Mouse (Mus musculus) liver, embryonic 16.5 days (tissue): Measurements from ENCODE around the gene Gad2. TPM values are rescaled to one million over a fixed set of nuclear protein-coding genes. Genes with fewer than 3 reads are reported as not detected.

ENCODE experiments used
- ATAC-seq: fragments of 200-750 bp; cut with Nextera tagmentation; 2 replicates; pipeline ENCODE4 v1.8.0; 2017; ENCODE audit warnings: low read depth, mild to moderate bottlenecking, moderate number of reproducible peaks, moderate library complexity
- H3K27ac ChIP-seq: fragments of 300-500 bp; sonication (generic); 2 replicates; pipeline ENCODE4 v1.5.1; 2014; ENCODE audit warnings: mild to moderate bottlenecking, low read length
- H3K27me3 ChIP-seq: fragments of 300-500 bp; sonication (generic); 2 replicates; pipeline ENCODE4 v1.6.1; 2014; ENCODE audit warnings: low read depth, low read length, mixed read lengths; ENCODE audit not compliant: control insufficient read depth, insufficient read depth
- H3K36me3 ChIP-seq: fragments of 300-500 bp; sonication (generic); 2 replicates; pipeline ENCODE4 v1.6.1; 2014; ENCODE audit warnings: mild to moderate bottlenecking; ENCODE audit not compliant: control insufficient read depth, insufficient read depth
- H3K4me1 ChIP-seq: fragments of 300-500 bp; sonication (generic); 2 replicates; pipeline ENCODE4 v1.6.1; 2014; ENCODE audit warnings: low read depth, low read length, mixed read lengths; ENCODE audit not compliant: control insufficient read depth
- H3K4me2 ChIP-seq: fragments of 300-500 bp; sonication (generic); 2 replicates; pipeline ENCODE4 v1.6.1; 2014; ENCODE audit warnings: low read depth, low read length, mixed read lengths
- H3K4me3 ChIP-seq: fragments of 300-500 bp; sonication (generic); 2 replicates; pipeline ENCODE4 v1.5.1; 2014; ENCODE audit warnings: low read depth, mild to moderate bottlenecking, low read length
- H3K9ac ChIP-seq: fragments of 300-500 bp; sonication (generic); 2 replicates; pipeline ENCODE4 v1.6.1; 2014; ENCODE audit warnings: low read depth, low read length
- H3K9me3 ChIP-seq: fragments of 300-500 bp; sonication (generic); replicated peaks from 2 replicates; pipeline ENCODE4 v1.6.1; 2016; ENCODE audit warnings: low read length; ENCODE audit not compliant: control insufficient read depth
- WGBS: fragments of 180-500 bp; shearing (Covaris S2); extraction: QIAGEN DNeasy Blood & Tissue Kit; methylation state at CpG from one replicate; pipeline ENCODE4 v1.1.7; 2014; ENCODE audit not compliant: insufficient replicate concordance; 5-methylcytosine and 5-hydroxymethylcytosine counted together
- polyA plus RNA-seq: library from polyadenylated mRNA; unstranded; fragments of >200 nt; fragmentation: Nextera tagmentation; extraction: Ambion mirVana; gene quantifications from 2 replicates; pipeline ENCODE4 v1.2.1, GENCODE M21; 2015

Gene Gad2
- polyA plus RNA-seq, 1 experiment from 2014 or later, result not detected

DNA sequence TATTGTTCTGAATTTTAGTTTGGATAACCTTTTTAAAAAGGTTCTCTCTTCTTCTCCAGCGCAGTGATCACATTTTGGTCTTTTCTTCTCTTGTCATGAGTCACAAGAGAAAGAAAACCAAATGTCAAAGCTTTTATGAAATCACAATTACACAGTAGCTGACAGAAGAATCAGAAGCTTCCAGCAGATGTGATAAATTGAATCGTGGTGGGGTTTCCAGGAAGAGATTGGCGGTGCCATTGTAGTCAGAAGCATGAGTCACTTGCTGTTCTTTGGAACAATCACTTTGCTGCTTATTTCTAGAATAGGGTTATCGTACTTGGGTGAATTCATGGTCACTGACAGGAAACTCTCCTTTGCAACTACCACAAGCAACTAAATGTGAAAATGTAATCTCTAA lies 57.9 kb downstream of the Gad2 start:
- WGBS, result 31% methylated on average over 4 of the region's 4 CpGs
- Histone ChIP-seq H3K4me2 (no peak overlapping the region), H3K36me3 (no peaks in the 10 kb centered on the region), H3K4me1 (no peaks in the 10 kb centered on the region), H3K27me3 (no peaks in the 10 kb centered on the region), H3K27ac (no peak overlapping the region), H3K4me3 (no peak overlapping the region), H3K9me3 (no peaks in the 10 kb centered on the region), H3K9ac (no peak overlapping the region)
- no peak for ATAC-seq

GRCm38 (mm10) chr2:22689969-22690368 lies 68.0 kb downstream of the Gad2 start:
- no peaks in the 10 kb centered on the region for H3K36me3 ChIP-seq
- H3K9me3 ChIP-seq, result no peaks in the 10 kb centered on the region
- H3K9ac ChIP-seq, result no peak overlapping the region
- no peaks in the 10 kb centered on the region for H3K27me3 ChIP-seq
- no peak overlapping the region for H3K4me3 ChIP-seq
- no peak overlapping the region for H3K4me2 ChIP-seq
- ATAC-seq, result no peak
- no peak overlapping the region for H3K27ac ChIP-seq
- WGBS, result 55% methylated on average over 7 of the region's 7 CpGs
- no peaks in the 10 kb centered on the region for H3K4me1 ChIP-seq

DNA sequence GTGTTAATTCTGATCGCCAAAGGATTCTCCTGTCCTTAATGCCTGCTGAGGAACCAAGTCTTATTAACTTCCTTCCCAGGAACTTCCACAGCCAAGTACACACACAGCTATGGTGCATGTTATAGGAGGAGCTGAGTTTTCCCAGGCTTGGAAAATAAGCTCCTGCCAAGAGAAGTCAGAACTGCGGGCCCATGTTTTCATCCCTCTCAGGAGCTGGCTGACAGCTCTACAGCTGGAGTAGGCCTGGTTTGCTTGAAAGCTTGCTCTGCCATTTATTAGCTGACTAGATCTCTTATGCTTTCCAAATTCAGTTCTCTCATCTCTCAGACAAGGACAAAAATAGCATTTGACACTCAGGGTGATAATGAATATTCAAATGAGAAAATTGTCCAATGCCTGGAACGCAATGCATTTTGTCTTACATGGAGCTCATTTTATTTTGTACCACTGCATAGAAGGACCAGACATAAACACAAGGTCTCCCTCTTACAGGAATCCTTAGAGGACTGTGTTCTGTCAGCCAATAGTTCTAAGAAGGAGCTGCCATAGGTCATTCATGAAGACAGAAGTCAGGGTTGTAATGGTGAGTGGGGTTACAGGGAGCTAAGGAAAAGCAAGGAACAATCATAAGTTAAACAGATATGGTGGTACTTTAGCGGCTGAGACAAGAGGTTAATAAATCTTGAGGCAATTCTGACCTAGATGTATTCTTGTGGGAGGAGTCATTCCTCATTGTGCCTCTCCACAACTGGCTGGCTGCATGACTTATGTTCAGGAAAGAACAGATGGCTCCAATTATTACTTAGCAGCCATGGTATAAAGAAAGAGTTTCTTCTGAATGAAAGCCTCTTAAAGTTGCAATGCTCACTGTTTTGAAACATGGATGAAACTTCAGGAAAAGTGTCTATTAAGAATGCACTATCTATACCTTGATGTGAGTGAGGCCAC lies 83.0 kb downstream of the Gad2 start:
- no peak overlapping the region for H3K9ac ChIP-seq
- H3K4me3 ChIP-seq, result no peak overlapping the region
- no peak overlapping the region for H3K27ac ChIP-seq
- H3K4me2 ChIP-seq, result no peak overlapping the region
- no peaks in the 10 kb centered on the region for H3K9me3 ChIP-seq
- ATAC-seq, result no peak
- H3K36me3 ChIP-seq, result no peaks in the 10 kb centered on the region
- WGBS, result 61% methylated on average over 4 of the region's 4 CpGs
- no peaks in the 10 kb centered on the region for H3K27me3 ChIP-seq
- no peaks in the 10 kb centered on the region for H3K4me1 ChIP-seq

DNA sequence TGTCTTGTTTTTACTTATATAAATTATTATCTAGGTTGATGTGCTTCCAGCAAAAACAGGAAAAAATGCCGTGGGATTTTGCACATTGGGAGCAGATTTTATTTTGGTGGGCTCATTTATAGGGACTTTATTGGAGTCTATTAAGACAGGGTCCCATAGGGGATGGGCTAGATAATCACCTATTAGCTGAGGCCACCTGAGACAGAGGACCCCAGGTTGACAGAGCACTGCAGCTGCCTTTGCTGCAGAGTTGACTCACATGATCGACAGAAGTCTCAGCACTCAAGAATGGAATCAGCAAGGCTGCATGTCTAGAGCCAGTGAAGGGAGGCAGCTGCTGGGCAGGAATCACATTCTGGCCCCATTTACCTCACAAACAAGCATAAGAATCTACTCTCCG lies 84.2 kb downstream of the Gad2 start:
- ATAC-seq, result no peak
- no peaks in the 10 kb centered on the region for H3K4me1 ChIP-seq
- H3K9me3 ChIP-seq, result no peaks in the 10 kb centered on the region
- H3K4me2 ChIP-seq, result no peak overlapping the region
- no peaks in the 10 kb centered on the region for H3K36me3 ChIP-seq
- 49% methylated on average over 3 of the region's 3 CpGs for WGBS
- H3K27me3 ChIP-seq, result no peaks in the 10 kb centered on the region
- no peak overlapping the region for H3K27ac ChIP-seq
- H3K9ac ChIP-seq, result no peak overlapping the region
- no peak overlapping the region for H3K4me3 ChIP-seq

DNA sequence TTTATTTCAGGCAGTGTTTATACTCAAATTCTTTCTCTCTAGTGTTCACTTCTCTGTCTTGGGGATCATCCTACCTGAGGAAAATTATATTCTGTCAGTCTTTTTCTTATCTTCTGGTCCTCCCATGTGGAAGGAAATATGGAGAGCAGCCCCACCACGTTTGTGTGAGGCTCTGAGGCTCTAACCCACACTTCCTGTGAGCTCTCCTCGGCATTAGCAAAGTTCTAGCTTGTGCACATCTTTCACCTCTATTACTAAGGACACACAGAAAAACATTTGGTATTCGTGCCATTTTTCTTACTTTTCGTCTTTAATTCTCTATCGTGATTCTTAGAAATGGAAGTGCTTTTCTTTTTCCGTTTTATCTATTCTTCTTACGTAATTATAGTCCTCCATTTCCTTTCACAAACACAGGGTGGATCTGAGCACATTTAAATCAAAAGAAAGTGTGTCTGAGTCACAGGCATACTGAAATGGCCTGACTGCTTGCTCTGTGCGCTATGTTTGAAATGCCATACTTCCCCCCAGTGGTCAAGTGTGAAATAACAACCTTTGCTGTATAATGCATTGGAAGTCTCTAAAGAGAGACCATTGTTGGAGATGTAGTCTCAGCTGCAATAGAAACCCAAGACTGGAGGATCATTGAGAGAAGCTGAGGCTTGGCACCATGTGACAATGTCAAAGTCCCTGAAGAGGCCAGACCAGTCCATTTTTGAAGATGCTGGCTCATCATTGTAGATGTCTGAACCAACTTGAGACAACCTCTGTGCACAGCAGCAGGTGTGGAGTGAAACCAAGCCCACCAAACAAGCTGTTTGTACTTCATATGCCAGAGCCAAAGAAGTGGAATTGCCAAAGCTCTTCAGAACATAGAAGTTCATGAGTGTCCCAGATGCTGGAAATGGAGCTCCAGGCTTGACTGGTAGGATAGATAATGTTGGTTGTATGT lies 99.8 kb downstream of the Gad2 start:
- ATAC-seq, result 0 out of 2 replicates have a peak, but pooled peaks have one; percentile 43
- Histone ChIP-seq H3K36me3 (no peaks in the 10 kb centered on the region), H3K27me3 (no peaks in the 10 kb centered on the region), H3K27ac (no peak overlapping the region), H3K4me3 (no peak overlapping the region), H3K4me2 (no peak overlapping the region), H3K9ac (no peak overlapping the region), H3K9me3 (no peaks in the 10 kb centered on the region), H3K4me1 (no peaks in the 10 kb centered on the region)
- 15% methylated on average over 8 of the region's 8 CpGs for WGBS

DNA sequence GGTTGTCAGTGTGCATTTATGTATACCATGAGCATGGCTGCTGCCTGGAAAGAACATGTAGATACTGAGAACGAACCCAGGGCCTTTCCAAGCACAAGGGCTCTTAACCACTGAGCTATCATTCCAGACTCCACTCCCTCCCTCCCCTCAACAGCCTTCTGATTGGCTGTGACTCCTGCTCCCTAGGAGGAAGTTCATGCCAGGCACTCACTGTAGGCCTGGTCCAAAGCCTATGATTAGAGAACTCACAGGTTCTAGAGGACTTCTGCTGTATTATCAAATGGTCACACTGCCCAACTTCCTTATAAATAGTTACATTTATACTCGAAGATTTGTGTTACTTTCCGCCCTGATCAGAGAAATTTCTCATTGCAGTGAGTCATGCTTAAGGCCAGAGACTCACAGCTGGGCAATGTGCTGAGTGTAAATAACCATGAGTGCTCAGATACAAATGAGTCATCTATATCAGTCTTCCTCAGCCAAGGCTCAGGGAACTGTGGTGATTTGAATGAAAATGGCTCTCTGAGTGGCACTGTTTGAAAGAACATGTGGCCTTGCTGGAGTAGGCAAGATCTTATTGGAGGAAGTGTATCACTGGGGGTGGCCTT lies 102.0 kb downstream of the Gad2 start:
- H3K4me3 ChIP-seq, result no peak overlapping the region
- H3K9me3 ChIP-seq, result no peaks in the 10 kb centered on the region
- H3K4me2 ChIP-seq, result no peak overlapping the region
- no peaks in the 10 kb centered on the region for H3K36me3 ChIP-seq
- H3K27me3 ChIP-seq, result no peaks in the 10 kb centered on the region
- H3K9ac ChIP-seq, result no peak overlapping the region
- WGBS, result 43% methylated on average over 3 of the region's 3 CpGs
- no peak overlapping the region for H3K27ac ChIP-seq
- H3K4me1 ChIP-seq, result no peaks in the 10 kb centered on the region
- ATAC-seq, result no peak

- no peaks in the 10 kb centered on the region for H3K4me1 ChIP-seq
- ATAC-seq, result no peak
- WGBS, result 56% methylated on average over 1 of the region's 1 CpGs
- H3K36me3 ChIP-seq, result no peaks in the 10 kb centered on the region
- H3K4me3 ChIP-seq, result no peak overlapping the region
- H3K27me3 ChIP-seq, result no peaks in the 10 kb centered on the region
- H3K9ac ChIP-seq, result no peak overlapping the region
- H3K4me2 ChIP-seq, result no peak overlapping the region
- H3K9me3 ChIP-seq, result no peaks in the 10 kb centered on the region
- no peak overlapping the region for H3K27ac ChIP-seq
Observed at GRCm38 (mm10) chr2:22727113-22727512, 105.1 kb downstream of the Gad2 start.

DNA sequence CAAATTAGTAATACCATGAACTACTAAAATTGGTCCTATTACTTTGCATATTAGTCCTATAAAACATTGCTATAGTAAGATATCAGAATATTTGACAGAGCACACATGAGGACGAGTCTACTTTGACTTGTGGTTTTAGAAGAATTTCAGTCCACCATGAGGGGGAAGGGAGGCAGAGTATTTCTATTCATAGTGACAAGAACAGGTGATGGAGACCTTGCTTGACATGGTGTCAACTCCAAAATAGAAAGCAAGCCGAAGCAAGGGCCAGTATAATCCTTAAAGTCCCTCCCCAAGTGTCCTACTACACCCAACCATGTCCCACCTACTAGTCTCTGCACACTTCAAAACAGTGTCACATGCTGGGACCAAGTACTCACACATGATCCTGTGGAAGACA lies 114.1 kb downstream of the Gad2 start:
- no peaks in the 10 kb centered on the region for H3K9me3 ChIP-seq
- no peak overlapping the region for H3K9ac ChIP-seq
- no peaks in the 10 kb centered on the region for H3K4me1 ChIP-seq
- H3K4me3 ChIP-seq, result no peak overlapping the region
- 58% methylated on average over 2 of the region's 2 CpGs for WGBS
- H3K4me2 ChIP-seq, result no peak overlapping the region
- no peaks in the 10 kb centered on the region for H3K36me3 ChIP-seq
- no peak overlapping the region for H3K27ac ChIP-seq
- H3K27me3 ChIP-seq, result no peaks in the 10 kb centered on the region
- ATAC-seq, result no peak
